Mouse (Mus musculus): Measurements from ENCODE around the gene Dbil5.

DNA sequence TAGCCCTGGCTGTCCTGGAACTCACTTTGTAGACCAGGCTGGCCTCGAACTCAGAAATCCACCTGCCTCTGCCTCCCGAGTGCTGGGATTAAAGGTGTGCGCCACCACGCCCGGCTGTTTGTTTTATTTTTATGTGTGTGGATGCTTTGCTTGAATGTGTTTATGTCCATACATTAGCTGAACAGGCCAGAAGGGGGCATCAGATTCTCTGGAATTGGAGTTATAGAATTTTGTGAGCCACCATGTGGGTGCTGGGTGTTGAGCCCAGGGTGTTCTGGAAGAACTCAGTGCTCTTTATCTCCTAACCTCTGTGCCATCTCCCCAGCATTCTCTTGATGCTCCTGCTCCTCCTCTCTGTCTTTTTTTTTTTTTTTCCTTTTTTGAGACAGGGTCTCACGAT is 30.5 kb upstream of the Dbil5 start:
- TF ChIP-seq CTCF (IDR thresholded peaks at IDR 0.05; ENCODE audit: control insufficient read depth, insufficient read depth, insufficient replicate concordance, low read depth, low read length) (no peak), POLR2A (IDR thresholded peaks at IDR 0.05; ENCODE audit: control insufficient read depth, low read depth, low read length) (no peak)

Data from testis, adult 2 months (tissue).